Mouse (Mus musculus) spleen, adult 18-20 months (tissue): ENCODE results near the gene Cxcl13.

ENCODE experiments used
- DNase-seq, 2 experiments: peaks; one replicate each; pipeline ENCODE4 v3.0.0; 2022; ENCODE audit warnings: mixed read lengths in 2 of 2

Gene Cxcl13

GRCm38 (mm10) chr5:95991339-95992292, 34.9 kb downstream of the Cxcl13 start:
- DNase-seq = no peak

- DNase-seq = no peak
These were observed 40.5 kb downstream of the Cxcl13 start for GRCm38 (mm10) chr5:95997276-95997675.

- DNase-seq = no peak
These were observed 46.6 kb downstream of the Cxcl13 start for GRCm38 (mm10) chr5:96003348-96003747.

GRCm38 (mm10) chr5:96008274-96008842, 51.6 kb downstream of the Cxcl13 start:
- DNase-seq = no peak

- DNase-seq = no peak
These were observed 52.3 kb downstream of the Cxcl13 start for GRCm38 (mm10) chr5:96009076-96009475.
